Mouse (Mus musculus) heart, adult 2 months (tissue): ENCODE data around the gene Vwa3b. TPM values are rescaled to one million over a fixed set of nuclear protein-coding genes. Genes with fewer than 3 reads are reported as not detected.

Experiments
- DNase-seq, 2 experiments: peaks; one replicate each; pipeline ENCODE4 v3.0.0; 2021
- H3K27ac ChIP-seq: fragments of 200-600 bp; 2 replicates; pipeline ENCODE4 v1.8.1; 2022
- H3K27me3 ChIP-seq: fragments of 200-500 bp; 2 replicates; pipeline ENCODE4 v1.6.1; 2012; ENCODE audit warnings: mild to moderate bottlenecking, low read length, inconsistent platforms, mixed read lengths; ENCODE audit not compliant: control insufficient read depth, insufficient read depth
- H3K36me3 ChIP-seq: fragments of 200-500 bp; 2 replicates; pipeline ENCODE4 v1.6.1; 2012; ENCODE audit warnings: low read length, inconsistent platforms; ENCODE audit not compliant: control insufficient read depth, insufficient read depth
- H3K4me1 ChIP-seq: fragments of 200-500 bp; 2 replicates; pipeline ENCODE4 v1.6.1; 2011; ENCODE audit warnings: low read length; ENCODE audit not compliant: control insufficient read depth, insufficient read depth
- H3K4me3 ChIP-seq: fragments of 200-600 bp; 2 replicates; pipeline ENCODE4 v1.8.1; 2022
- H3K79me2 ChIP-seq: fragments of 200-500 bp; replicated peaks from 2 replicates; pipeline ENCODE4 v1.6.1; 2012; ENCODE audit warnings: mild to moderate bottlenecking, inconsistent platforms, low read length, moderate library complexity, mixed read lengths; ENCODE audit not compliant: control insufficient read depth, insufficient read depth
- H3K9ac ChIP-seq: fragments of 200-500 bp; 2 replicates; pipeline ENCODE4 v1.6.1; 2012; ENCODE audit warnings: low read depth, mild to moderate bottlenecking, control low read depth, inconsistent platforms, low read length, mixed read lengths
- CTCF ChIP-seq: fragments of 200-600 bp; IDR thresholded peaks from 2 replicates; pipeline ENCODE4 v1.8.1; 2022; ENCODE audit warnings: antibody characterized with exemption, mild to moderate bottlenecking, moderate library complexity
- EP300 ChIP-seq: fragments of 200-500 bp; IDR thresholded peaks from 2 replicates; pipeline ENCODE4 v1.6.1; 2011; ENCODE audit warnings: low read depth, low read length, control low read depth; ENCODE audit not compliant: insufficient read depth
- POLR2A ChIP-seq: fragments of 200-500 bp; IDR thresholded peaks from 2 replicates; pipeline ENCODE4 v1.6.1; 2011; ENCODE audit warnings: mild to moderate bottlenecking, low read depth, low read length, control low read depth; ENCODE audit not compliant: insufficient read depth
- WGBS: fragments of 180-500 bp; shearing (Covaris S2); methylation state at CpG from one replicate; pipeline ENCODE4 v1.1.7; 2018; 5-methylcytosine and 5-hydroxymethylcytosine counted together
- intact Hi-C: fragments of 180-260 bp; cut with DNase I; formaldehyde crosslinking; loops from one replicate; pipeline ENCODE4 v1.15.1; 2025
- polyA plus RNA-seq: library from polyadenylated mRNA; depleted of rRNA; stranded (reverse); fragments of >200 nt; gene quantifications from 2 replicates; pipeline ENCODE4 v1.2.3, GENCODE M21; 2012
- total RNA-seq, 2 experiments: library from RNA; stranded (reverse); gene quantifications; 2 replicates each; pipeline ENCODE4 v1.2.3; 2021

Vwa3b gene
- total and polyA plus RNA-seq, 3 experiments: 0.13 to 1.0 (median 0.43) TPM

DNA sequence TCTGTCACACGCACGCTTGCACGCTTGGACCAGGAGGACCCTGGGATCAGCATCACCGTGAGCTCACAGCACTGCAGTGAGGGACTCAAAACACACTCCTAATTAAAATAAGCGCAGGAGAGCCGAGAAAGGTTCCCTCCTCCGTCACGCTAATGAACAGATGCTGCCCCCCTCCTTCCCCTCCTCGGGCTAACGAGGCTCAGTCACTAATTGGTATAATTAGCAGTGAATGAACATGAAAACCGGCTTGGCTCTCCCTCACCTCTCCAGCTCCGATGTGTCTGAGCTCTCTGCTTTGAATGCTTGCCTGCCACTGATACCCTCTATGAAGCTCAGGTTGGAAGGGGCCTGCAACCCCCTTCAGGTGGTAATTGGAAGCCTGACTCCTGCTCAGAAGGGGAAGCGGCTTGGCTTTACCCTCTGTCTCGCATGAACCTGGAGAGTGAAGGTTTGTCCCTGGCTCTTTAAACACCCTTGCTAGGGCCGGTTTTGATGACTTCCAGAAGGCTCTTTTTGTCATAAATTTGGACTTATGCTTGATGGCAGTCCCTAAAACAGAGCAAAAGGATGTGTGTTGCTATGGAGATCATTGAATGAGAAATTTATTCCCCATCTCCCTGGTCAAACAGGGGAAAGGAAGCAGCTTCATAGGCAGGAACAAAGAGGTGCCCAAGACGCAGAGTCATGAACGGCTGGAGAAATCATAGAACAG lies 71.1 kb downstream of the Vwa3b start:
- no peaks in the 10 kb centered on the region for H3K4me1 ChIP-seq
- H3K27me3 ChIP-seq: no peaks in the 10 kb centered on the region
- H3K4me3 ChIP-seq: no peak overlapping the region
- no peaks in the 10 kb centered on the region for H3K36me3 ChIP-seq
- H3K79me2 ChIP-seq: no peaks in the 10 kb centered on the region
- no peak overlapping the region for H3K9ac ChIP-seq
- no peak overlapping the region for H3K27ac ChIP-seq
- intact Hi-C loops: no loop called here
- DNase-seq: no peak
- TF ChIP-seq CTCF: no peak
- no peak for TF ChIP-seq EP300
- TF ChIP-seq POLR2A: no peak
- WGBS: 78% methylated on average over 17 of the region's 17 CpGs

GRCm38 (mm10) chr1:37098094-37098555 lies 71.7 kb downstream of the Vwa3b start:
- H3K4me3 ChIP-seq: no peak overlapping the region
- H3K27ac ChIP-seq: no peak overlapping the region
- no peak overlapping the region for H3K9ac ChIP-seq
- no peaks in the 10 kb centered on the region for H3K79me2 ChIP-seq
- no peak for DNase-seq
- no peaks in the 10 kb centered on the region for H3K4me1 ChIP-seq
- H3K36me3 ChIP-seq: no peaks in the 10 kb centered on the region
- intact Hi-C loops: no loop called here
- WGBS: 97% methylated on average over 4 of the region's 4 CpGs
- no peaks in the 10 kb centered on the region for H3K27me3 ChIP-seq
- TF ChIP-seq EP300 (no peak), POLR2A (no peak), CTCF (no peak)

DNA sequence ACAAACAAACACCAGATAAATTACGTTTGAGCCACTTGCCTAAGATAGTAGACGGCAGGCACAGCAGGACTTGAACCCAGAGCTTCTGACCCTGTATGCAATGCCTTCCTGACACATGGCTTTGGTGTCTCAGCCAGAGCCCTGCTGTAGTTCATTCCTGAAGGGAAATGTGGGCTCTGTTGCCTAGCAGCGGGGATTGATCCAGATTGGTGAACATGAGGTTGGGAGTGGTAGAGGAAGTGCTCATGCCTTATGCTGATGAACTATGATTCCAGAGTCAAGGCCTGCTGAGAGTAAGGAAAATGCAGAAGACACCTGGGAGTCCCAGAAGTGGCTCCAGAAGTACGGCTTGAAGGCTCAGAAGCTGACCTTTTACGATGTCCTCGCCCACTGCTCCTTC lies 74.0 kb downstream of the Vwa3b start:
- H3K79me2 ChIP-seq: no peaks in the 10 kb centered on the region
- no peak overlapping the region for H3K9ac ChIP-seq
- no peaks in the 10 kb centered on the region for H3K4me1 ChIP-seq
- H3K27ac ChIP-seq: no peak overlapping the region
- H3K4me3 ChIP-seq: no peak overlapping the region
- DNase-seq: no peak
- 90% methylated on average over 6 of the region's 6 CpGs for WGBS
- H3K27me3 ChIP-seq: no peaks in the 10 kb centered on the region
- no peaks in the 10 kb centered on the region for H3K36me3 ChIP-seq
- intact Hi-C loops: no loop called here
- TF ChIP-seq POLR2A (no peak), EP300 (no peak), CTCF (no peak)

DNA sequence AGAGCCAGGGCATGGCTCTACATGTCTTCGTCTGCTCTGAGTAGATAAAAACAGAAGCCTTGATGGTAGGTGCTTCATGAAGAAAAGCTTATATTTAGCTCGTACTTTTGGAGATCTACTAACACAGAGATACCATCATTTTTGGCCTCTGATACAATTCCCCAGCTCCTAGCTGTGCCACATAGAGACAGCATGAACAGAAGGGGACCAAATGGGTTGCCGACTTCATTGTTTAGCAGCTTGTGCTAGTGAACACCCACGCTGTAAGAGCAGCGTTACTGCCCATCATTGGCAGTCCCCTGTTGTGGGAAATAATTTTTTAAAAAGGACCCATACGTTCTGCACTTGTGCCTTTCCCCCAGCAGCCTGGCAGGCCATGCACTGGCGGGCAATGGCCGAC lies 74.6 kb downstream of the Vwa3b start:
- intact Hi-C loops: no loop called here
- H3K27ac ChIP-seq: no peak overlapping the region

GRCm38 (mm10) chr1:37101717-37102116 lies 75.3 kb downstream of the Vwa3b start:
- 71% methylated on average over 2 of the region's 2 CpGs for WGBS
- Histone ChIP-seq H3K79me2 (no peaks in the 10 kb centered on the region), H3K27me3 (no peaks in the 10 kb centered on the region), H3K4me1 (no peaks in the 10 kb centered on the region), H3K36me3 (no peaks in the 10 kb centered on the region), H3K9ac (no peak overlapping the region), H3K4me3 (no peak overlapping the region), H3K27ac (no peak overlapping the region)
- TF ChIP-seq CTCF (no peak), EP300 (no peak), POLR2A (no peak)
- intact Hi-C loops: no loop called here
- DNase-seq: no peak

More for the DNA sequence above, 74.6 kb downstream of the Vwa3b start:
- H3K4me1 ChIP-seq: no peaks in the 10 kb centered on the region
- H3K4me3 ChIP-seq: no peak overlapping the region
- 82% methylated on average over 8 of the region's 8 CpGs for WGBS
- H3K36me3 ChIP-seq: no peaks in the 10 kb centered on the region
- TF ChIP-seq EP300: no peak
- TF ChIP-seq CTCF: no peak
- TF ChIP-seq POLR2A: no peak
- no peak for DNase-seq
- H3K79me2 ChIP-seq: no peaks in the 10 kb centered on the region
- no peak overlapping the region for H3K9ac ChIP-seq
- no peaks in the 10 kb centered on the region for H3K27me3 ChIP-seq

GRCm38 (mm10) chr1:37105194-37105593 lies 78.8 kb downstream of the Vwa3b start:
- intact Hi-C loops: no loop called here
- Histone ChIP-seq H3K27me3 (no peaks in the 10 kb centered on the region), H3K36me3 (no peaks in the 10 kb centered on the region), H3K79me2 (no peaks in the 10 kb centered on the region), H3K9ac (no peak overlapping the region), H3K4me3 (no peak overlapping the region), H3K27ac (no peak overlapping the region), H3K4me1 (no peaks in the 10 kb centered on the region)
- DNase-seq: no peak
- TF ChIP-seq POLR2A (no peak), CTCF (no peak), EP300 (no peak)
- WGBS: 42% methylated on average over 3 of the region's 3 CpGs
